Mouse (Mus musculus) bone marrow macrophage, adult 2 months (primary cell): ENCODE measurements around the gene Olfr679.
"Not testable (repeated sequence)": the region's sequence is repeated elsewhere in the genome, so short reads cannot be mapped to it uniquely, and the experiment has no call there.

Source experiments
- CTCF ChIP-seq: IDR thresholded peaks from 2 replicates; pipeline ENCODE4 v1.5.1; 2012; ENCODE audit warnings: low read depth, mild to moderate bottlenecking, low read length, moderate library complexity
- POLR2A ChIP-seq: IDR thresholded peaks from 2 replicates; pipeline ENCODE4 v1.6.1; 2012; ENCODE audit warnings: mild to moderate bottlenecking, low read depth, low read length, borderline replicate concordance

DNA sequence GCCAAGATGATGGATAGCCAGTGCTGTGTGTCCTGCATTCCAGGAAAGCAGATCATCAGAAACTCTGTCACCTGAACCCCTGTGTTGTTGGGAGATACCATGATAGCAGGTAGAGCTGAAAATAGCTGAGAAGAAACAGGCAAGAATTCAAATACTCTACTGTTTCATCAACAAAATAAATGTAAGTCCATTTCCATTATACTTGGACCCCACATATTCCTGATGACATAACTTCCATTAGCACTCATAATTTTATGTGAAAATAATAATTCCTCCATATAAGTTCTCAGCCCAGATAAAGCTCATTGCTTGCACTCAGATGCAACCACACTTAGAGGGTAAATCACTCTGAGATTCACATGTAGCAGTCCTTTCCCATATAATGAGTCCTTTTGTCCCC, 11.7 kb downstream of the Olfr679 start, which contains the start of gene Olfr680-ps1:
- not testable (repeated sequence) for TF ChIP-seq POLR2A, CTCF
